Mouse (Mus musculus) forebrain, embryonic 12.5 days (tissue): Measurements from ENCODE around the gene Tcf7l1. TPM values are rescaled to one million over a fixed set of nuclear protein-coding genes. Genes with fewer than 3 reads are reported as not detected.

Experiments
- ATAC-seq: fragments of 200-750 bp; cut with Nextera tagmentation; 2 replicates; pipeline ENCODE4 v1.8.0; 2017; ENCODE audit warnings: moderate TSS enrichment; ENCODE audit not compliant: low FRiP score
- H3K27ac ChIP-seq: fragments of 300-500 bp; sonication (generic); 2 replicates; pipeline ENCODE4 v1.5.1; 2016; ENCODE audit warnings: mild to moderate bottlenecking
- H3K27me3 ChIP-seq: fragments of 300-500 bp; sonication (generic); 2 replicates; pipeline ENCODE4 v1.6.1; 2016; ENCODE audit warnings: mild to moderate bottlenecking
- H3K36me3 ChIP-seq: fragments of 300-500 bp; sonication (generic); replicated peaks from 2 replicates; pipeline ENCODE4 v1.6.1; 2016; ENCODE audit warnings: mild to moderate bottlenecking
- H3K4me1 ChIP-seq: fragments of 300-500 bp; sonication (generic); 2 replicates; pipeline ENCODE4 v1.6.1; 2016
- H3K4me2 ChIP-seq: fragments of 300-500 bp; sonication (generic); 2 replicates; pipeline ENCODE4 v1.6.1; 2016; ENCODE audit warnings: mild to moderate bottlenecking, moderate library complexity
- H3K4me3 ChIP-seq: fragments of 300-500 bp; sonication (generic); replicated peaks from 2 replicates; pipeline ENCODE4 v1.5.1; 2016; ENCODE audit warnings: mild to moderate bottlenecking
- H3K9ac ChIP-seq: fragments of 300-500 bp; sonication (generic); 2 replicates; pipeline ENCODE4 v1.6.1; 2016; ENCODE audit warnings: mild to moderate bottlenecking
- H3K9me3 ChIP-seq: fragments of 300-500 bp; sonication (generic); 2 replicates; pipeline ENCODE4 v1.6.1; 2016
- WGBS: fragments of 180-500 bp; shearing (Covaris S2); methylation state at CpG from one replicate; pipeline ENCODE4 v1.1.7; 2016; 5-methylcytosine and 5-hydroxymethylcytosine counted together
- polyA plus RNA-seq: library from polyadenylated mRNA; unstranded; fragments of >200 nt; fragmentation: Nextera tagmentation; extraction: Ambion mirVana; gene quantifications from 2 replicates; pipeline ENCODE4 v1.2.1, GENCODE M21; 2016

Tcf7l1 gene
- polyA plus RNA-seq, 1 experiment from 2014 or later, result 24.4 TPM

DNA sequence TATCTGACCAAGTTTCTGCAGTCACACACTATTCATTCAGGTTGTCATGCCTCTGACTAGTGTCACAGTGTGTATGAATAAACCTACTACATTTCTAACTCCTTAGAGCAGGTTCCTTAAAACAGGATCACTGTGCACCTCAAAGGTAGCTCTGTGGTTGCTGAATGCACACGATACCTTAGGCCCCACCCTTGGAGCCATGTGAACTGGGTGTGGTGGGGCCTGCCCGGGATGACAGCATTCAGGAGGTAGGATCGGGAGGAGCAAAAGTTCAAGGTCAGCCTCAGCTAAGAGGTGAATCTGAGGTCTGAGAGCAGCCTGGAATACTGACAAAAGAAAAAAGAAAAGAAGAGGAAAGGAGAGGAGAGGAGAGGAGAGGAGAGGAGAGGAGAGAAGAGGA is 19.3 kb upstream of the Tcf7l1 start:
- no peaks in the 10 kb centered on the region for H3K27me3 ChIP-seq
- H3K4me2 ChIP-seq, result no peak overlapping the region
- WGBS, result 77% methylated on average over 3 of the region's 3 CpGs
- no peaks in the 10 kb centered on the region for H3K9me3 ChIP-seq
- ATAC-seq, result no peak
- no peak overlapping the region for H3K9ac ChIP-seq
- H3K4me3 ChIP-seq, result no peak overlapping the region
- H3K36me3 ChIP-seq, result no peaks in the 10 kb centered on the region
- no peak overlapping the region for H3K27ac ChIP-seq
- H3K4me1 ChIP-seq, result no peaks in the 10 kb centered on the region

- WGBS, result 93% methylated on average over 6 of the region's 6 CpGs
- no peak overlapping the region for H3K9ac ChIP-seq
- no peaks in the 10 kb centered on the region for H3K36me3 ChIP-seq
- no peaks in the 10 kb centered on the region for H3K4me1 ChIP-seq
- no peak for ATAC-seq
- no peak overlapping the region for H3K27ac ChIP-seq
- no peak overlapping the region for H3K4me3 ChIP-seq
- no peaks in the 10 kb centered on the region for H3K27me3 ChIP-seq
- no peaks in the 10 kb centered on the region for H3K9me3 ChIP-seq
- H3K4me2 ChIP-seq, result no peak overlapping the region
Observed at GRCm38 (mm10) chr6:72803669-72804068, 14.6 kb upstream of the Tcf7l1 start.

GRCm38 (mm10) chr6:72802119-72802518 is 13.1 kb upstream of the Tcf7l1 start:
- no peaks in the 10 kb centered on the region for H3K4me1 ChIP-seq
- no peak overlapping the region for H3K9ac ChIP-seq
- ATAC-seq, result no peak

GRCm38 (mm10) chr6:72800641-72801040 is 11.6 kb upstream of the Tcf7l1 start:
- H3K27me3 ChIP-seq, result no peaks in the 10 kb centered on the region
- WGBS, result 51% methylated on average over 2 of the region's 2 CpGs
- H3K4me3 ChIP-seq, result no peak overlapping the region
- no peaks in the 10 kb centered on the region for H3K36me3 ChIP-seq
- no peak overlapping the region for H3K27ac ChIP-seq
- ATAC-seq, result no peak
- no peaks in the 10 kb centered on the region for H3K4me1 ChIP-seq
- H3K4me2 ChIP-seq, result no peak overlapping the region
- H3K9me3 ChIP-seq, result no peaks in the 10 kb centered on the region
- no peak overlapping the region for H3K9ac ChIP-seq

More at GRCm38 (mm10) chr6:72802119-72802518, 13.1 kb upstream of the Tcf7l1 start:
- H3K4me2 ChIP-seq, result no peak overlapping the region
- no peaks in the 10 kb centered on the region for H3K9me3 ChIP-seq
- 88% methylated on average over 6 of the region's 6 CpGs for WGBS
- no peak overlapping the region for H3K4me3 ChIP-seq
- H3K36me3 ChIP-seq, result no peaks in the 10 kb centered on the region
- no peaks in the 10 kb centered on the region for H3K27me3 ChIP-seq
- H3K27ac ChIP-seq, result no peak overlapping the region

DNA sequence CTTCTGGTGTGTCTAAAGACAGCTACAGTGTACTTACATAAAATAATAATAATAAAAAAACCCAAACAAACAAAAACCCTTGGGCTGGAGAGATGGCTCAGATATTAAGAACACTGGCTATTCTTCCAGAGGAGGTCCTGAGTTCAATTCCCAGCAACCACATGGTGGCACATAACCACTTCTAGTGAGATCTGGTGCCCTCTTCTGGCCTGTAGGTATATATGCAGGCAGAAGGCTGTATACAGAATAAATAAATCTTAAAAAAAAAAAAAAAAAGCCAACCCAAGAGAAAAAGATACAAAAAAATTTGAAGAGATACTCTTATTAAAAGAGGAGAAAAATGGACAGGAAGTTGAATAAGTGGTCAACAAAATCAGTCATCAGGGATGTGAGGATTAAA is 8.7 kb upstream of the Tcf7l1 start:
- ATAC-seq, result no peak
- no peak overlapping the region for H3K9ac ChIP-seq

DNA sequence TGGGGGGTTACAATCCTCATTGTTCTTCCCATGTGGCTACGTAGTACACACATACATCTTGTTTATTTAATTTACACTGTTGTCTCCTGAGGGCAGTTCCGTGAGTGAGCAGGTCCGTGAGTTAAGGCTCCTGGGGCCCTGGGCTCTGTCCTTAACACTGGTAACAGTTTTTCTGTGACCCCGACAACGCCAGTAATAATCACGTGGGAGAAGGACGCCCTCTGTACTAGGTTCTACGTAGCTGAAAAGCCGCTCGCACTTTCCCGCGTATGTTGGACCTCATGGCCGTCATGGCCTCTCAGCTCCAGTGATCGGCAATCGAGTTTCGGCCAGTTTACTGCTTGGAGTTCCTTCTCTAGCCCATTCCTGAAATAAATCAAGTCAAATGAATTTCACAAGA is 6.4 kb upstream of the Tcf7l1 start:
- 55% methylated on average over 16 of the region's 16 CpGs for WGBS
- Histone ChIP-seq H3K4me2 (no peak overlapping the region), H3K4me3 (no peak overlapping the region)

More for the DNA sequence above, 8.7 kb upstream of the Tcf7l1 start:
- H3K4me1 ChIP-seq, result no peaks in the 10 kb centered on the region
- no peaks in the 10 kb centered on the region for H3K36me3 ChIP-seq
- no peak overlapping the region for H3K4me2 ChIP-seq
- no peaks in the 10 kb centered on the region for H3K27me3 ChIP-seq
- H3K9me3 ChIP-seq, result no peaks in the 10 kb centered on the region
- H3K27ac ChIP-seq, result no peak overlapping the region
- no peak overlapping the region for H3K4me3 ChIP-seq

GRCm38 (mm10) chr6:72794870-72795269 is 5.8 kb upstream of the Tcf7l1 start:
- WGBS, result 53% methylated on average over 7 of the region's 7 CpGs
- H3K36me3 ChIP-seq, result no peaks in the 10 kb centered on the region
- H3K27ac ChIP-seq, result no peak overlapping the region
- H3K9ac ChIP-seq, result no peak overlapping the region
- H3K4me3 ChIP-seq, result no peak overlapping the region
- no peaks in the 10 kb centered on the region for H3K4me1 ChIP-seq
- H3K4me2 ChIP-seq, result no peak overlapping the region
- H3K27me3 ChIP-seq, result peaks cover 9% of the 10 kb centered on the region; the same call in 1 of the 2 replicates
- ATAC-seq, result no peak
- no peaks in the 10 kb centered on the region for H3K9me3 ChIP-seq

More for the DNA sequence above, 6.4 kb upstream of the Tcf7l1 start:
- Histone ChIP-seq H3K36me3 (no peaks in the 10 kb centered on the region), H3K4me1 (no peaks in the 10 kb centered on the region), H3K27ac (no peak overlapping the region), H3K27me3 (peaks cover 8% of the 10 kb centered on the region; the same call in 1 of the 2 replicates), H3K9me3 (no peaks in the 10 kb centered on the region), H3K9ac (no peak overlapping the region)
- ATAC-seq, result no peak

GRCm38 (mm10) chr6:72792641-72793040 is 3.6 kb upstream of the Tcf7l1 start:
- Histone ChIP-seq H3K9me3 (no peaks in the 10 kb centered on the region), H3K4me3 (no peak overlapping the region), H3K4me1 (peaks cover 5% of the 10 kb centered on the region), H3K9ac (no peak overlapping the region), H3K27ac (no peak overlapping the region), H3K4me2 (no peak overlapping the region), H3K27me3 (peaks cover 14% of the 10 kb centered on the region; the same call in 1 of the 2 replicates), H3K36me3 (no peaks in the 10 kb centered on the region)
- ATAC-seq, result no peak
- WGBS, result 93% methylated on average over 8 of the region's 8 CpGs

DNA sequence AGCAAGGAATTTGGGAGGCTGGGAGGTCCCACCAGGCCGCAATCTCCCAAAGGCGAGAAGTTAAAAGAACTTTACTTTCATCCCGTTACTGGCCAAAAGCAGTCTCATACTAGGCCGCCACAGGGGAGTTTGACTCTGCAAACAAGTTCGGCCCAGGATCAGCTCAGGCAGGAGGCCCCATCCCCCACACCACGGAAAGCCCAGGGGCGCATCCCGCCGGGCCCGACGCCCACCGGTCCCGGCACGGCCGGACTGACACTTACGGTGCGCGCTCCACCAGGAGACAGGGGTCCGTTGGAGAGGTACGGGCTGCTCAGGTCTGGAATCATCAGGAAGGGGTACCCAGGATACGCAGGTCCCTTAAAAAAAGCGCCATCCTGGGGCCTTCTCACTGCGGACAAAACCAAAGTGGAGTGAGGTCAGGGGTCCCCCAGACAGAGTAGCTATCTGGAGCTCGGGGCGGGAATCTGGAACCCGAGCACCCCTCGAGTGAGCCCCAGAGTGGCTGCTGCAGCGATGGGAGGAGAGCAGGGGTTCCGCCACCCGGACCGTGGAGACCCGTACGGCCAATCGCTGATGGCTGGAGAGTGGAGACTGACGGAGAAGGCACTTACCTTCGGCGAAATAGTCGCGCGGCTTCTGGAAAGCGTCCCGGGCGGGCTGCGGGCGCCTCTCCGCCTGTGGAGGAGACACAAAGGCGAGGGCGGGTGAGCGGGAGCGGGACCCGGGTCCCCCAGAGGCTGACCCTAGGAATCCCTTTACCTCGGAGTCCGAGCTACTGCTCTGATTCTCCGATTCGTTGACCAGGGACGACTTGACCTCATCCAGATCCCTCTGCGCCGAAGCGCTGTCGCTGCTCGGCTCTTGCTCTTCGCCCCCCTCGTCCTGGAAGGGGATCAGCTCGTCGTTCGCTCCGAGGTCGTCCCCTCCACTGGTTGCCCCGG is 834 bp downstream of the Tcf7l1 start:
- under 1% methylated on average over 63 of the region's 69 CpGs for WGBS
- H3K9me3 ChIP-seq, result no peaks in the 10 kb centered on the region
- H3K4me1 ChIP-seq, result peaks cover 21% of the 10 kb centered on the region
- 0 out of 2 replicates have a peak, but pooled peaks cover 3% of the 10 kb centered on the region for H3K36me3 ChIP-seq
- H3K4me2 ChIP-seq, result peak overlapping the region; percentile 85
- H3K9ac ChIP-seq, result peak overlapping the region; percentile 78
- H3K27me3 ChIP-seq, result peaks cover 26% of the 10 kb centered on the region; the same call in 1 of the 2 replicates
- H3K27ac ChIP-seq, result peak overlapping the region; percentile 87
- peak overlapping the region; percentile 72 for H3K4me3 ChIP-seq
- peak; percentile 42 for ATAC-seq

DNA sequence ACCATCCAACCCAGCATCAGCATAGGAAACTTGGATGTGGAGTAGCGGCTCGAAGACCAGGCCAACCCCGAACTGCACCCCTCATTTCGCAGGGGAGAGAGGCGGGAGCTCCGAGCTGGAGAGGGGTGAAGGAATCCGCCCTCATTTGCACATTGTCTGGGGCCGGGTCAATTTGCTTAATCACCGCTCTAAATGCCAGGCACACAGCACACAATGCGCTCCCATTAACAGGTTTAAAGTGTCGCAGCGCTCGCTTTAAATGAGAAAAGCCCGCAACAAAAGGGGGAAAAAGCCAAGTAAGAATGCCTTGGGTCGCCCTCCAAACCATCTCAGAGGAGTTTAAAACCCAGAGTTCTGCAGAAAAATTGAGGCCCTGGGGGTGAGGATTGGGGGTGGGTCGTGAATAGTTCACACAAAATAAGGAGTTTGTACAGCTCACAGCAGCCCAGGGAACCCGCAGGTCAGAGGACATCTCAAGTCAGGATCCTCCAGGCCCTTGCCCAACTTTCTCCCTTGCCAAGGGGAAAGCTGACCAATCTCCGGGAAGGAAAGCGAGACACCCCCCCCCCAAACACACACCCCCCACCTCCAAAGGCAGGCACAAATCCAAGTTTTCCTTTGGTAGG is 1.6 kb downstream of the Tcf7l1 start:
- peak overlapping the region; percentile 65 for H3K27ac ChIP-seq
- peaks cover 21% of the 10 kb centered on the region for H3K4me1 ChIP-seq
- H3K4me2 ChIP-seq, result peak overlapping the region; percentile 85
- peak overlapping the region; percentile 72 for H3K4me3 ChIP-seq
- H3K9me3 ChIP-seq, result no peaks in the 10 kb centered on the region
- H3K36me3 ChIP-seq, result 0 out of 2 replicates have a peak, but pooled peaks cover 3% of the 10 kb centered on the region
- ATAC-seq, result peak; percentile 36; the same call in 1 of the 2 replicates
- H3K27me3 ChIP-seq, result peaks cover 24% of the 10 kb centered on the region; the same call in 1 of the 2 replicates
- peak overlapping the region; percentile 78 for H3K9ac ChIP-seq
- WGBS, result 1% methylated on average over 19 of the region's 19 CpGs

DNA sequence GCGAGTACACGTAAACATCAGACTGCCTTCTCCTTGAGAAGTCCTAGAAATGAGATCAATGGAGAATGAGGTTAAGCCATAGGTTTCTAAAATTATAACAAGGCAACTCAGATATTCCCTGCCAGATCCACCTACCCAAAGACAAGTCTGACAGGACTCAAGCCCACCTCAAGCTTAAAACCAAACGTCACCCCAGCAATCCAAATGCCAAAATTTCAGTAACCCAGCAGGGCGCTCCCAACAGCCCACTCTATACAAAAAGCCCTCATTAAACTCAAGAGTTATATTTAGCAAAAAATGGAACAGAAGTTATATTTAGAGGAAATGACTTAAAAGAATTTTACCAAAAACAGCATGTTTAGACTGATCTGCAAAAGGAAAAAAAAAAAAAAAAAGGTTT is 5.3 kb downstream of the Tcf7l1 start:
- no peaks in the 10 kb centered on the region for H3K9me3 ChIP-seq
- no peak for ATAC-seq

More for the DNA sequence above, 5.3 kb downstream of the Tcf7l1 start:
- 90% methylated on average over 4 of the region's 4 CpGs for WGBS
- Histone ChIP-seq H3K4me1 (peaks cover 21% of the 10 kb centered on the region), H3K36me3 (peaks cover 30% of the 10 kb centered on the region), H3K4me2 (no peak overlapping the region), H3K27ac (no peak overlapping the region), H3K9ac (no peak overlapping the region), H3K27me3 (peaks cover 17% of the 10 kb centered on the region; the same call in 1 of the 2 replicates), H3K4me3 (no peak overlapping the region)
